Mouse (Mus musculus) lung, postnatal 0 days (tissue): ENCODE results near the gene Rchy1. TPM values are rescaled to one million over a fixed set of nuclear protein-coding genes. Genes with fewer than 3 reads are reported as not detected.

Source experiments
- ATAC-seq: fragments of 200-750 bp; cut with Nextera tagmentation; 2 replicates; pipeline ENCODE4 v1.8.0; 2017; ENCODE audit warnings: moderate library complexity
- DNase-seq: peaks from one replicate; pipeline ENCODE4 v3.0.0-alpha.2; 2016; ENCODE audit warnings: low spot score
- H3K27ac ChIP-seq: fragments of 300-500 bp; sonication (generic); 2 replicates; pipeline ENCODE4 v1.5.1; 2014; ENCODE audit warnings: antibody characterized with exemption, mild to moderate bottlenecking, low read length, mixed read lengths
- H3K27me3 ChIP-seq: fragments of 300-500 bp; sonication (generic); replicated peaks from 2 replicates; pipeline ENCODE4 v1.6.1; 2014; ENCODE audit warnings: low read length, mixed read lengths; ENCODE audit not compliant: insufficient read depth
- H3K36me3 ChIP-seq: fragments of 300-500 bp; sonication (generic); 2 replicates; pipeline ENCODE4 v1.6.1; 2014; ENCODE audit warnings: low read length, mixed read lengths; ENCODE audit not compliant: insufficient read depth
- H3K4me1 ChIP-seq: fragments of 300-500 bp; sonication (generic); 2 replicates; pipeline ENCODE4 v1.6.1; 2014; ENCODE audit warnings: antibody characterized with exemption, low read depth, low read length, mixed read lengths; ENCODE audit not compliant: insufficient read depth
- H3K4me2 ChIP-seq: fragments of 300-500 bp; sonication (generic); replicated peaks from 2 replicates; pipeline ENCODE4 v1.6.1; 2014; ENCODE audit warnings: low read depth, mild to moderate bottlenecking, low read length, moderate library complexity, mixed read lengths
- H3K4me3 ChIP-seq: fragments of 300-500 bp; sonication (generic); 2 replicates; pipeline ENCODE4 v1.5.1; 2014; ENCODE audit warnings: low read depth, low read length
- H3K9ac ChIP-seq: fragments of 300-500 bp; sonication (generic); replicated peaks from 2 replicates; pipeline ENCODE4 v1.6.1; 2014; ENCODE audit warnings: low read depth, mild to moderate bottlenecking
- H3K9me3 ChIP-seq: fragments of 300-500 bp; sonication (generic); 2 replicates; pipeline ENCODE4 v1.6.1; 2016; ENCODE audit warnings: low read length, mixed read lengths
- CTCF ChIP-seq: IDR thresholded peaks from 2 replicates; pipeline ENCODE4 v1.5.1; 2016; ENCODE audit warnings: antibody characterized with exemption, mild to moderate bottlenecking
- EP300 ChIP-seq: IDR thresholded peaks from 2 replicates; pipeline ENCODE4 v1.6.1; 2016; ENCODE audit warnings: antibody characterized with exemption, mild to moderate bottlenecking, control low read depth
- WGBS: fragments of 180-500 bp; shearing (Covaris S2); extraction: QIAGEN DNeasy Blood & Tissue Kit; methylation state at CpG from one replicate; pipeline ENCODE4 v1.1.7; 2014; 5-methylcytosine and 5-hydroxymethylcytosine counted together
- polyA plus RNA-seq: library from polyadenylated mRNA; unstranded; fragments of >200 nt; fragmentation: Nextera tagmentation; extraction: Ambion mirVana; gene quantifications from 2 replicates; pipeline ENCODE4 v1.2.1, GENCODE M21; 2015

Gene Rchy1
- polyA plus RNA-seq, 1 experiment from 2014 or later = 70.7 TPM

- no peaks in the 10 kb centered on the region for H3K27me3 ChIP-seq
- H3K9me3 ChIP-seq = no peaks in the 10 kb centered on the region
- no peak overlapping the region for H3K27ac ChIP-seq
- no peak overlapping the region for H3K4me2 ChIP-seq
- no peaks in the 10 kb centered on the region for H3K4me1 ChIP-seq
- TF ChIP-seq CTCF (no peak), EP300 (no peak)
- no peaks in the 10 kb centered on the region for H3K36me3 ChIP-seq
- ATAC-seq (no peak), DNase-seq (no peak)
- WGBS = 69% methylated on average over 13 of the region's 13 CpGs
- no peak overlapping the region for H3K9ac ChIP-seq
- no peak overlapping the region for H3K4me3 ChIP-seq
These were observed 51.3 kb downstream of the Rchy1 start for GRCm38 (mm10) chr5:91911384-91912106.

- Histone ChIP-seq H3K9me3 (no peaks in the 10 kb centered on the region), H3K27me3 (no peaks in the 10 kb centered on the region), H3K4me2 (no peak overlapping the region), H3K36me3 (no peaks in the 10 kb centered on the region), H3K27ac (no peak overlapping the region), H3K4me3 (no peak overlapping the region), H3K9ac (no peak overlapping the region), H3K4me1 (no peaks in the 10 kb centered on the region)
- DNase-seq (no peak), ATAC-seq (no peak)
- TF ChIP-seq EP300 (no peak), CTCF (no peak)
- WGBS = 85% methylated on average over 4 of the region's 4 CpGs
These were observed 52.3 kb downstream of the Rchy1 start for GRCm38 (mm10) chr5:91910616-91911015.

GRCm38 (mm10) chr5:91909010-91909620 lies 53.8 kb downstream of the Rchy1 start:
- 72% methylated on average over 10 of the region's 10 CpGs for WGBS
- TF ChIP-seq CTCF = no peak
- no peak for TF ChIP-seq EP300
- H3K4me1 ChIP-seq = no peaks in the 10 kb centered on the region
- ATAC-seq = no peak
- no peak overlapping the region for H3K4me2 ChIP-seq
- no peaks in the 10 kb centered on the region for H3K36me3 ChIP-seq
- H3K9ac ChIP-seq = no peak overlapping the region
- no peak for DNase-seq
- H3K9me3 ChIP-seq = no peaks in the 10 kb centered on the region
- H3K27me3 ChIP-seq = no peaks in the 10 kb centered on the region
- H3K4me3 ChIP-seq = no peak overlapping the region
- H3K27ac ChIP-seq = no peak overlapping the region

Other genes with a start within 250 kb of the Rchy1 start
- 0.21 TPM in 1 of 2 replicates, not detected in the other for gene Odaph, start 24.4 kb upstream of the Rchy1 start, polyA plus RNA-seq
- gene Cdkl2, start 80.8 kb upstream of the Rchy1 start, polyA plus RNA-seq = 5.1 and 6.2 TPM in 2 replicates
- 95.2 and 102 TPM in 2 replicates for gene G3bp2, start 120.7 kb upstream of the Rchy1 start, polyA plus RNA-seq
- gene Uso1, start 174.9 kb upstream of the Rchy1 start, polyA plus RNA-seq = 28.8 and 31.7 TPM in 2 replicates